Mouse (Mus musculus) lung, postnatal 14 days (tissue): ENCODE data around the gene Rpl21.
"Not testable (repeated sequence)": the region's sequence is repeated elsewhere in the genome, so short reads cannot be mapped to it uniquely, and the experiment has no call there.

ENCODE experiments used
- DNase-seq: peaks from one replicate; pipeline ENCODE4 v3.0.0; 2021

Rpl21 gene

DNA sequence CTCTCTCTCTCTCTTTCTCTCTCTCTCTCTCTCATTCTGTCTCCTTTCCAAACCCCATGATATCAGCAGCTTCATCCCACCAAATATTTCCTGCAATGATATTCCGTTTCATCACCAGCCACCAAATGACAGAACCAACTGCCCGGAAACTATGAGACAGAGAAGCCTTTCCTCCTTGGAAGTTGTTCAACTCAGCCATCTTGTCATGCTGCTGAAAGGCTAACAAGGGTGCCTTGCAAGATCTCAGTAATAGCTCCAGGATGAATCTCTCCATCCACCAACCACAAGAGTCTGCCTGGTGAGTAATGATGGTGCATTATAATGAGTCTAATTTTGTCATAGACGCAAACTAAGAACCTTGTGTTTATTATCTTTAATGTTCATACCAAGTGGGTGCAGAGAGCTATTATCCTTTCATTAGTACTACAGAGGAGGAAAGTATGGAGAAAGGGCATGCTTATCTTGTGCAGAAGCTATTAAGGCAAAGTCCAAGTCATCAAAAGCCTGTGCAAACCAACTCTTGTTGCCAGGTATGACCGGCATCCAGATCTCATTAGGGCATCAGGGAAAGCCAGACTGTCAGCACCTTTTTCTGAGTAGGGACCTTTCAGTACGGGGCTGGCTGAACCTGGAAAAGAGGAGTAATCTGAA, 40.4 kb downstream of the Rpl21 start:
- no peak for DNase-seq

DNA sequence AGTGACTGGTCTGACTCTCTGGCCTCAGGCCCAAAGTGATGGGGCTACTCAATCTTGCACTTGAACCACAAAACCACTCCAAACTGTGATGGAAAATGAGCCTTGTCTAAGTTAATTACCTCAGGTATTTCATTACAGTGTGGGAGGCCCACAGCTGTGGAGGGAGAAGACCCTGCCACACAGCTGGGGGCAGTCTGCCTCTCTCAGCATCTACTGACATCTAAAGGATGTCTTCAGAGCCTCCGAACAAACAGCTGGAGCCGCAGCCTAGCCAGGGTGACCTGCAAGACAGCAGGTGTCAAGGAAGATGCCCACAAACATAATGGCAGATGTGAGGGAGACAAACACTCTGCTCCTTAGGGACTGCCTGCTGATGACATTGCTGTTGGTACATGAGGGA, 43.3 kb downstream of the Rpl21 start:
- DNase-seq = no peak

DNA sequence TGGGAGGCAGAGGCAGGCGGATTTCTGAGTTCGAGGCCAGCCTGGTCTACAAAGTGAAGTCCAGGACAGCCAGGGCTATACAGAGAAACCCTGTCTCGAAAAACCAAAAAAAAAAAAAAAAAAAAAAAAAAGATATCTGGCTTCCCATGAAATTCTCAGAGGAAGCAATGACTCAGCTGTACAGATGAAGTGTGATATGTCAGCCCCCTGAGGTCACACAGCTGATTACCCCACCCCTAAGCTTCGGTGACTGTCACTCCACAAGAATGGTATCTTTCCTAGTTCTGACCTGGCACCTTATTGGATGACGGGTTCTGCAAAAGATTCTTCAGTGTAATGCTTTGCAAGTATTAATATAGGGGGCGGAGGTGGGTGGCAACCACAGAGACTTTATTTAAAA, 45.2 kb downstream of the Rpl21 start:
- DNase-seq = not testable (repeated sequence)

DNA sequence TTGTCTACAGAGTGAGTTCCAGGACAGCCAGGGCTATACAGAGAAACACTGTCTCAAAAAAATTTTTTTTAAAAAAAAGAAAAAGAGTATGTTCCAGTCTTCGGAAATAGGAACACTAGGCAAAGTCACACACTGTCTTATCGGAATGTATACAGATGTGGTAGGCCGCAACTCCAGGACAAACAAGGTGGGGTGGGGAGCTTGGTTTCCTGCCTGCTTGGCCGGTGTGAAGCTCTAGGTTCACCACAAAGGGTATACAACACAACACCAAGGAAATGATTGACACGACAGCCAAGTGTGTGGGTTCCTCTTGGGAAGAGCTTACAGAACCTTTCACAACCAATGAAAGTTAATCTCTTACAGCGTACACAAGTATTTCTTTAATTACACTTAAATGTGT, 49.6 kb downstream of the Rpl21 start:
- no peak for DNase-seq

DNA sequence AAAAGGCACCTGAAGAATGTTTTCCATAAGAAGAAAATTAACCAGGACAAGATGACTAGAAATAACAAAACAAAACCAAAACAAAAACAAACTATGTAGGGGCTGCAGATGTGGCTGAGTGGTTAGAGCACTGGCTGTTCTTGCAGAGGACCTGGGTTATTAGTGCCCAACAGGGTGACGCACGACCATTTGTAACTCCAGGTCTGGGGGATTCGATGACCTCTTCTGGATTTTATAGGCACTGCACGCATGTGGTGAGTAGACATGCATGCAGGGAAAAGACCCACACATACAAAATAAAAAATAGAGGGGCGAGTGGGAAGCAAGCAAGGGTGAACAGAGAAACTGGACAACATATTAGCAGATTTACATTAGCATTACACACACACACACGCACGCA, 50.4 kb downstream of the Rpl21 start:
- DNase-seq = no peak

DNA sequence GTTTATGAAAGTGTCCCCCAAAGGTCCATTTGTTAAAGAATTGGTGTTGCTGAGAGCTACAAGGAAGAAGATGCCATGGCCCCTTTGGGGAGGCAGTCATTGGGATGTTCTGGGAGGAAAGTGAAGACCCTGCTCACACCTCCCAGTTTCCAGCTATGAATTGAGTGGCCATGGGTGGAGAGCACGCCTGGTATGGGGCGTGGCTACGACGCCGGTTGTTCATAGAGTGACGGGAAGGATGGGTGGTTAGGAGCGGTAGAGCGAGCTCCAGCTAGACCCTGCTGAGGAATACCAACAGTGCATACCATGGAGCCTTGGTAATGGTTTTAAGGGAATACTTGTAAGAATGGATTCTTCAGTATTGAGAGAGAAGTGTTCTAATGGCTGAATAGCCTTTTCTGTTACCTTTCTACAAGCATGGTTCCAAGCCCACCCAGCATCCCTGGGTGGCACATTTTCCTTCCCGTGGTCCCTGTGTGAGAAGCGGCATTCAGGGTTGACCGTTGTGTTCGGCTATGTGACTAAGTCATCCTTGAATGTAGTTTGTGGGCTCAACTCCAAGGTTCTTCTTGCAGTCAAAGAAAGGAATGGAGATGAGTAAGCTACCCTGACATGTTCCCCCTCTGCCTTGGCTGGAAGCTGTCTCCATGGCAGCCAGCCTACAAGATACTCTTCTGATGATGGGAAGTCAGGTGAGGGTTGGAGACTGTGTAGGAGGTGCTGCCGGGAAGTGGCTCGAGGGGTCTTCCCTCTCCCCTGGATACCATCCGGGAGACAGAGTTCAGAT, 51.0 kb downstream of the Rpl21 start:
- no peak for DNase-seq
